Mouse (Mus musculus): ENCODE measurements at regions not wholly inside any gene's neighbourhood (a gene's known extent, or its start where the extent isn't known, plus 50 kb on each side); places are given as distances from the start of the nearest gene placed in this dataset.
"Not testable (repeated sequence)": the region's sequence is repeated elsewhere in the genome, so short reads cannot be mapped to it uniquely, and the experiment has no call there.

DNA sequence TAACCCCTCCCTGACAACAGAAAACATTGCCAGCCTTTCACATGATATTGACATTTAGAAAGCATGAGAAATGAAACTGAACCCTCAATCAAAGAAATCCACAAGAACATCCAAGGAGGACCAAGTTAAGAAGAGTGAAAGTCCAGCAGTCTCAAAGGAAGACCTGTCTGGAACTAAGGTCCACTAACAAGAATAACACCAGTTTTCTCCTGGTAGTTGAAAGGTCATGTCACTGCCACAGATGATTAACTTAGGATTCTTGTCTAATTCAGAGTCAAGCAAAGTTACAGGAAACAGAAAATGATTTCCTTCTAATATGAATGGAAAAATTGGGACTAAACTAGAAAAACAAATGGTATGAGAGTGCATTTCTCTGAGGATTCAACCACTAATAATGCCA lies 790.7 kb downstream of the Cypt12 start:
- intact Hi-C loops (cut with DNase I) = no loop called here

GRCm38 (mm10) chr3:18740344-18740743 lies 792.1 kb downstream of the Cypt12 start:
- intact Hi-C loops (cut with DNase I) = no loop called here

DNA sequence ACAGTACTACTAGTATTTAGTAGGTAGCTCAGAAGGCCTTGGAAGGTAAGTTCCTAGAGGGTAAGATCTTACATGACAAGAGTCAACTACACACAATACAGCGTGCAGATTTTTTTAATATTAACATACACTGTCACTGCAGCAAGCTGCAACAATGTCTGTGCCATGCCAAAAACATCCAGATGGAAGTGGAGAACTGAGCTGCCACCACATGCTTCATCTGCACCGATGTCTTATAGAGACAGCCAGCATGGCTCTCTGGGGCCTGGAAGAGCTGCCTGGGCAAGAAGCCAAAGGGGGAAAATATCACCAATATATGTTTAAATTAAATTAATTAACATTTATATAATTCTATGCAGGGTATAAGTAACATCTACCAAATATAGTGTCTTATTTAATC lies 795.3 kb downstream of the Cypt12 start:
- intact Hi-C loops (cut with DNase I) = no loop called here

DNA sequence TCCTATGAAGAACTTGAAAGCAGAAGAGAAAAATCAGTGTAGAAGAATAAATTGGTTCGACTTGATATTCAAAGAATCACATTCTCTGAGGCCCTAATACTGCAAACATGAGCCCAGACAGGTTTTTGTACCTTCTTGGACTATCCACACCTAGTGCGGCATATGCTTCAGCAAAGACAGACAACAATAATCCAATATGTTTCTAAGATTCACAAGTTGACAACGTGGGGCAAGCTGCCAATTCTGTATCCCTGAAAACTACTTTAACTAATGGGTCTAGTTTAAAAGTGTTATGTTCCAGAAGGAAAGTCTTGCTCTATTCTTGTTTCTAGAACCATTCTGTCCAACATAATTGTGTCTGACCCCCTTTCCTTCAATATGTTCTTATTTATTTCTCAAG lies 796.0 kb downstream of the Cypt12 start:
- intact Hi-C loops (cut with DNase I) = no loop called here

DNA sequence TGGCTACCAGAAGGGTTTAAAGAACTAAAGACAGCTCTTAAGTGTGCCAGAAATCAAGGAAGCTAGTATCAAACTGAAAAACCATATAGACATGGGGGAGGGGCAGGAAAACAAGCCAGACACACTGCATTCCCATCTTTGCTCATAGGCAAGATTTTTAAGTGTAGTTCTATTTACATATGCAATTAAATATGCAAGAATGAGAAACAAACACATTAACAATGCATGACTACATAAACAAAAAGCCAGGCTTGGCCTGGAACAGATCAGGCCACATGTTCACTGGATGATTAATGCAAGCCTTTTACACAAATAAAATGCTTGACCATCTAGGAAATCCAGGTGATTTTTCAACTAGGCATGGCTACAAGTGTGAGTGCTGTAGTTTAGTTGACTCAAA lies 798.0 kb downstream of the Cypt12 start:
- intact Hi-C loops (cut with DNase I) = no loop called here

DNA sequence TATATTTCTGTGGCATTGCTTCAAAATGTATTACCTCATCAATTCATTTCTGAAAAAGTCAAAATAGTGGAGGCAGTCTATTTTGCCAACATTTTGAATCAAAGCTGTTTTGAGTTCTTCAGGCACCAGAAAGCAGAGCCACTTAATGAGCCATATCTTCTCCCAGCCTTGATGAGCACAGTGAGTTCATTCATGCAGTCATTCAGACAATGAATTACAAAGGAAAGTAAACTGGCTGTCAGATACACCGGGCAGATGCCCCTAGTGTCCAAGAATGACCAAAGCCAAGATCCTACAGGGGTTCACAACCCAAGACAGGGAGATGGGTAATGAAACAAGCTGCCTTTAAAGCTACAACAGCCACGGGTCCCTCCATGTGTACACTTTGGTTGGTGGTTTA lies 798.7 kb downstream of the Cypt12 start:
- intact Hi-C loops (cut with DNase I) = no loop called here

GRCm38 (mm10) chr3:18751660-18752259 lies 803.5 kb downstream of the Cypt12 start:
- intact Hi-C loops (cut with DNase I) = no loop called here

GRCm38 (mm10) chr3:18764301-18765078 lies 816.3 kb downstream of the Cypt12 start:
- intact Hi-C loops (cut with DNase I) = no loop called here

DNA sequence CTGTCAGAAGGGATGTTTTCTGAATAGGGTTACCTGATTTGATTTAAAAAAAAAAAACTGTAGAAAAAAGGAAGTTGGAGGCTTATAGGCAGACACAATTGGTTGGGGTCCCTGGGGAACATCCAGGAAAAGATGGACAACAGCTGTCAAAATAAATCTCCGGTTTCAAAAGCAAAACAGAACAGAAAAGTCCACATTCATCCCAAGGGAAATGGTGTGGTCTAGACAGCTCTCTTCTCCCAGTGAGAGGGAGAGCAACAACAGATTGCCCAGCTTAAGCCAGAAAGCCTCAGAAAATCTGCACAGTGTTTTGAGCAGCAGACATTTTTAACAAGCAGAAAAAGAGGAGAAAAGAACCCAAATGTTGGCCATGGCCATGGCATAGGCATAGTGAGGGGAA lies 830.3 kb downstream of the Cypt12 start:
- intact Hi-C loops (cut with DNase I) = no loop called here

GRCm38 (mm10) chr3:18787531-18788176 lies 839.4 kb downstream of the Cypt12 start:
- intact Hi-C loops (cut with DNase I) = no loop called here

DNA sequence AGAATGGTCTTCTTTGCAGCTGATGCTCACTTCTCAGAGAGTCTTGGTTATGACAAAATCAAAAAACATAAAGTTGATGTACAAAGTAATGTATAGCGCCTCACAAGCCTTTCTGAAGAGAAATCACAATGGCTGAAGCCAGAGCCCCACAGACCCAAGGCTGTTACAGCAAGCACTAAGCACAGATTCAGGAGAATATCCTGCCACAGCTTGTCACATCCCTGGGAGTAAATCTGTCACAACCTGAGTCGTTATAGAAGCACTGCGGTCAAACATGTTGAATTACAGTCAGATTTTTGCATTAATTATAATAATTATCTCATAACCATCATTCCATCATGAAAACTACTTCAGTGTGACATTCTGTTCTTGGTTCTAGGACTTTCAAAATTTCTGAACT lies 825.7 kb downstream of the 1700064H15Rik start:
- intact Hi-C loops (cut with DNase I) = no loop called here

DNA sequence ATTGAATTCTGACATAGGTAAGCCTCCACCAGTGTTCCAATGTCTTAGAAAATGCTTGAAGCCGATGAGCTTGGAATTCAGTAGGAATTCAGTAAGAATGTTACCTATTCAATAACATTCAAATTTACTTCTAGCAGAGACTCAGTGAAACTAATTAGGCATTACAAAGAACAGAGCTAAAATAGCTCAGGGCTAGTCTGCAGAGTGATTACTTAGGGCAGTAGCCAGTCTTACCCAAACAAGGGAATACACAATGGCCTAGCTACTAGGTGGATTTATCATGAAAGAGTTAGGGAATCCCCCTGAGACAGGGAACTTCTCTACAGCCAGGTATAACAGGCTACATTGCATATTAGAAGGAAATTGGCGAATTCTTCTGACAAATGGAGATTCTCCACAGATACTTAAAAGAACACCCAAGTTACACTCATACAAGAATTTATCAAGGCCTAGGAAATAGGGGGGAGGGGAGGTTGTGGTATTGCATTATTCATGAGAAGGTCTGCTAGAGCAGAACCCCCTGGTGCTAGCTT lies 799.6 kb downstream of the 1700064H15Rik start:
- intact Hi-C loops (cut with DNase I) = not testable (repeated sequence)

GRCm38 (mm10) chr3:18868117-18868739 lies 760.2 kb downstream of the 1700064H15Rik start:
- intact Hi-C loops (cut with DNase I) = loop anchor here (2.0 kb wide), 1 partner anchor 25 kb away; no protein-coding TSS in a partner anchor

DNA sequence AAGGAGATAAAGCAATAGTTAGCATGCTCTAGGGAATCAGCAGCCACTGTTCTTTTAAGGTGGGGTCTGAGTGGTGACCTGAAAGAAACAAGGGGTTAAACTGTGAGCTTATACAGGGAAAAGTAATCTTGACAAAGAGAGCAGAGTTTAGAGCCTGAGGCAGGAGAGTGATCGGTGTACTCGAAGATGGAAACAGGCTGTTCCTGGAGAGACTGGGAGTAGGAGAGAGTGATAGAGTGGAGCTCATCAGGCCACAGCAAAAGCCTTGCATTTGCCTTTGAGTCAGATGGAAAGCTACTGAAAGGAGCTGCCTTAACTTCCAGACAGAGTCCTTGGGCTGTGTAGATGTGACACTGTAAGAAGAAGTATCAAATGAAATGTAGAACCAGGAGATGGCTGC lies 759.7 kb downstream of the 1700064H15Rik start:
- intact Hi-C loops (cut with DNase I) = loop anchor here (2.0 kb wide), 1 partner anchor 26 kb away; no protein-coding TSS in a partner anchor

GRCm38 (mm10) chr3:18877060-18877459 lies 751.4 kb downstream of the 1700064H15Rik start:
- intact Hi-C loops (cut with DNase I) = no loop called here

GRCm38 (mm10) chr3:18877572-18877971 lies 750.9 kb downstream of the 1700064H15Rik start:
- intact Hi-C loops (cut with DNase I) = no loop called here

DNA sequence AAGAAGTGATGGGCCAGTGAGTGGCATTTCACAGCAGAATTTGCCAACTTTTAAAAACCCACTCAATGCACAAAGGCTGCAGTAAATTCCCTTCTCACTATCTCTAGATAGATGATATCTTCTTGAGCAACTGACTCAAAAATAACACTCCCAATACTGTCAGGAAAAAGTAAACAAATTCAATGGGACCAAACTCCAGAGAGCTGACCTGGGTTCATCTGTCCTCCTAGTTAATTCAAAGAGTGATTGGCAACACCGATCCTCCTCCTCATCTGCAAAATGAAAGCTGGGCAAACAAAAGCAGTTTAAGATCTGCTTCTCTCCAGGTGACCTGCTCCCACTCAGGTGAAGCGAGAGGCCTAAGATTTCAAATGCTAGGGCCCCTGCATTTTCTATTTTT lies 747.3 kb downstream of the 1700064H15Rik start:
- intact Hi-C loops (cut with DNase I) = no loop called here

- intact Hi-C loops (cut with DNase I) = no loop called here
Observed at GRCm38 (mm10) chr3:18892813-18893212, 735.7 kb downstream of the 1700064H15Rik start.

GRCm38 (mm10) chr3:18905769-18906168 lies 722.7 kb downstream of the 1700064H15Rik start:
- intact Hi-C loops (cut with DNase I) = no loop called here

GRCm38 (mm10) chr3:18906210-18906609 lies 722.3 kb downstream of the 1700064H15Rik start:
- intact Hi-C loops (cut with DNase I) = no loop called here

DNA sequence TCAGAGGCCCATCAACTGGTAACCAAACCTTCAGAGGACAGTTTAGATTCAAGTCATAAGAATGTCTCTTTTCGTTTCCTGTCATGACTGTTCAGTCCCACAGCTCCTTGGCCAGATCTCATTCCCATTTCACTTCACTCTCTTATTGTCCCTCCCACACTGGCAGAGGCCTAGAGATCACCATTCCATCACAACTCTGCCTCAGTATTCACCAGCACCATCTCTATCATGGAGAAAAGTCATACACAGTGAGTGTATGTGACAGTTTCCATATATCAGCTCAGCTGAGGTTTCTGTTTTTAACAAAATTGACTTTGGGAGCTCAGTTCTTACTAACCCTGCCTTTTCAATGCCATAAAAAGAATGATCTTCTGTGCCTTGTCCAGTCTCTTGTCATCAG lies 719.7 kb downstream of the 1700064H15Rik start:
- intact Hi-C loops (cut with DNase I) = no loop called here

Measured in adrenal gland (tissue).